Mouse (Mus musculus) Patski (cell line): ENCODE measurements at regions not wholly inside any gene's neighbourhood (a gene's known extent, or its start where the extent isn't known, plus 50 kb on each side); places are given as distances from the start of the nearest gene placed in this dataset.

Experiments
- ATAC-seq: fragments of 100-300 bp; one replicate; pipeline ENCODE4 v1.8.0; 2021
- CTCF ChIA-PET: fragments of 350-600 bp; sonication (Branson Sonifier 250); formaldehyde crosslinking; loops from one replicate; lab custom pipeline; 2022; ENCODE audit warnings: inconsistent platforms; lab: Charles Lee
- POLR2A ChIA-PET: fragments of 350-600 bp; sonication (Branson Sonifier 250); formaldehyde crosslinking; loops from one replicate; lab custom pipeline; 2022; ENCODE audit warnings: antibody characterized with exemption, inconsistent platforms; lab: Charles Lee
- DNase-seq: peaks from one replicate; pipeline ENCODE4 v3.0.0-alpha.2; 2011; ENCODE audit warnings: low read depth, low spot score
- H3K27me3 ChIP-seq: fragments of 371-371 bp; one replicate; pipeline ENCODE4 v1.5.1; 2021
- CTCF ChIP-seq: fragments of 100-300 bp; IDR thresholded peaks from one replicate; pipeline ENCODE4 v1.5.1; 2021
- in situ Hi-C: fragments of 300-500 bp; cut with MboI; formaldehyde crosslinking; loops from 3 replicates; pipeline ENCODE4 v1.11.1; 2018; ENCODE audit warnings: low pct_unique_long_range_greater_than_20kb, mixed read lengths

DNA sequence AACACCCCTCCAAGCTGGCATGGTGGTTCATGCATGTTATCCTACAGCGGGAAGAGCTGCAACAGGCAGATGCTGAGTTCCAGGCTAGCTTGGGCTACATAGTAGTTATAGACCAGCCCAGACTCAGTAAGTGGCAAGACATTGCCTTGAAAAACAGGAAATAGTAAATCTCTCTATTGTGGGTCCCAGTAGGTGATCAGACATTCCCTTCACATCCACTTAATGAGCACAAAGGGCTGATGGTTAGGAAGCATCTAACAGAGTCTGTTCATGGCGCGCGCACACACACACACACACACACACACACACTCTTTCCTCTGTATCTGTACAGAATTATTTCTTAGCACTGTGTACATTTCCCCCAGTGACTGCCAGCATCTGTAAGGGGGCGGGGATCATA lies 64.0 kb upstream of the Map1b start:
- no peak for TF ChIP-seq CTCF
- DNase-seq (no peak), ATAC-seq (no peak)
- ChIA-PET POLR2A (no interaction called here), CTCF (no interaction called here)
- H3K27me3 ChIP-seq: peaks cover 10% of the 10 kb centered on the region
- in situ Hi-C loops: no loop called here

DNA sequence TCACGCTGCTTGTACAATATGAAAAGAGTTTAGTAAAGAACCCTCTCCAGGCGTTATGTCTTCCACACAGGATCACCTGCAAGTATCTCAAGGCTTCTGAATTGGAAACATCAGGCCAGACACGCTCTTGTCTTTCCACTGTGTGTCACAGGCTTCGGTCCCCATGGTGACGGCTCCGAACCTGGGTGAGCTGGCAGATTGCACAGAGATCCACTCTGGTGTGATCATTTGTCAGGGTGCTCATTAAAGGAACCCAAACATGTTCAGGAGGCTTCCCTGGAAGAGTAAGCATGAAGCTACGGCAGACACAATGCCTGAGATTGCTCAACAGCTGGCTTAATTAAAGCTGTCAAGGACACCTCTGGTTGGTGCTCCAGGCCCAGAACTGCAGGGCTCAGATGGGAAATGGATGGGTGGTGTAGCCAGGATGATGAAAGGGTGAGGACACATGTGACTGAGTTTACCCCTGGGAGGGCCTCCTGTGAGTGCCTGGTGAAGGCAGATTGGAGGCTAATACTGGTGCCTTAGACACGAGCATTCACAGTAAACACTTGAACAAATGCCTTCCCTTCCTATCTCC lies 63.3 kb upstream of the Map1b start:
- in situ Hi-C loops: no loop called here
- peaks cover 9% of the 10 kb centered on the region for H3K27me3 ChIP-seq
- peak; percentile 17 for DNase-seq

DNA sequence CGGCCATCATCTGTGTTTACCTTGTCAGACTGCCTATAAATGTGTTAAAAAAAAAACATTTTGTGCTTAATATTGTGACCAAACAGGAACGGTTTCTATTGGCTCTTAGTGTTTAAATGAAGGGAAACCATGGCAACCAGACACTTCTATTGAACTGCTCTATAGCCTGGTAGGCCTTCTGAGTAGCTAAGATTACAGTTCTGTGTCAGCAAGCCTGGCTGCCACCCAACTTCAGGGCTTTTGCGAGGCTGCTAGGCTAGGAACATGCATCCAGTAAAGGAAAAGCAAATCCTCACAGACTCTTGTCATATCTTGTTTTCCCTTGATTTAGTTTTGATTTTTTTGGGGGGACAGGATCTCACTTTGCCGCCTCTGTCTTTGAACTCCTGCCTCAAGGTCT lies 61.3 kb upstream of the Map1b start:
- CTCF ChIA-PET: no interaction called here
- H3K27me3 ChIP-seq: peaks cover 9% of the 10 kb centered on the region
- no peak for TF ChIP-seq CTCF
- POLR2A ChIA-PET: no interaction called here
- no peak for DNase-seq
- ATAC-seq: no peak
- in situ Hi-C loops: no loop called here

More for the DNA sequence above, 63.3 kb upstream of the Map1b start:
- ChIA-PET POLR2A (no interaction called here), CTCF (no interaction called here)
- ATAC-seq: no peak
- no peak for TF ChIP-seq CTCF

DNA sequence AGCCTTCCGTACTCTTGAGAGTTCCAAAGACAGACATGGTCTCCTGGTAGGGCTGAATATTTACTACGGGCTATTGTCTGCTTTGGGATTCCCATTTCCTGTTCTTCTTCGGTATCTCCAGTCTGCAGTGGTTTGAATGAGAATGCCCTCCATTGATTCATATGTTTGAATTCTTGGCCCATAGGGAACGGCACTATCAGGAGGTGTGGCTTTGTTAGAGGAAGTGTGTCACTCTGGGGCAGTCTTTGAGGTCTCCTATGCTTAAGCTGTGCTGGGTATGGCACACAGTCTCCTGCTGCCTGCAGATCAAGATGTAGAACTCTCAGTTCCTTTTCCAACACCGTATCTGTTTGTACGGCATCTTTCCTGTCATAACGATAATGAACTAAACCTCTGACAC lies 56.7 kb upstream of the Map1b start:
- ATAC-seq (no peak), DNase-seq (no peak)
- POLR2A ChIA-PET: no interaction called here
- in situ Hi-C loops: no loop called here
- peaks cover 9% of the 10 kb centered on the region for H3K27me3 ChIP-seq
- CTCF ChIA-PET: no interaction called here
- TF ChIP-seq CTCF: no peak

DNA sequence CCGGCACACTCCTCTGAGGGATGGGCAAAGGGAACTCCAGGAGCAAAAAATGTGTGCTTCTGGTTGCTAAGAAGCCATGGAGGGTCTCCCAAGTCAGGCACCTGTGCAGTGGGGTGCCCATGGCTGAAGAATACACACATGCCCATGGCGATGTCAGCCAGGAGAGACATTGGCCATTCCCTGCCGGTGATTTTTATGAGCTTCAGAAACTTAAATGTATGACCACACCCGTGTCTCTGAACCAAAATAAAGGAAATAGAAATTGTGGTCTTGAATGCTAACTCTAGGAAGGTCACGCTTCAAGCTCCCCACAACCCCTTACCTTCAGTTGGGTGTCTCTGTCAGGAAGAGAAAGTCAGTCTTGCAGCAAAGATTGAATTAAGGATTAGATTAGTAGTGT lies 56.0 kb upstream of the Map1b start:
- ChIA-PET CTCF (no interaction called here), POLR2A (no interaction called here)
- TF ChIP-seq CTCF: no peak
- no peak for ATAC-seq
- in situ Hi-C loops: no loop called here
- DNase-seq: no peak
- H3K27me3 ChIP-seq: peaks cover 9% of the 10 kb centered on the region
